Mouse (Mus musculus) heart, adult 18-20 months (tissue): ENCODE results near the gene Gm16223. TPM values are rescaled to one million over a fixed set of nuclear protein-coding genes. Genes with fewer than 3 reads are reported as not detected.

ENCODE experiments used
- DNase-seq, 2 experiments: peaks; one replicate each; pipeline ENCODE4 v3.0.0; 2021 to 2022; ENCODE audit warnings: mixed read lengths in 1 of 2
- total RNA-seq, 2 experiments: library from RNA; stranded (reverse); gene quantifications; 2 replicates each; pipeline ENCODE4 v1.2.3; 2021

The Gm16223 gene
- total RNA-seq, 2 experiments from 2014 or later, result not detected

GRCm38 (mm10) chr5:42224840-42225239 lies 157.1 kb downstream of the Gm16223 start:
- no peak for DNase-seq

- no peak for DNase-seq
These were observed 160.9 kb downstream of the Gm16223 start for GRCm38 (mm10) chr5:42228631-42229030.

GRCm38 (mm10) chr5:42239291-42239690 lies 171.5 kb downstream of the Gm16223 start:
- no peak for DNase-seq

GRCm38 (mm10) chr5:42239806-42240205 lies 172.0 kb downstream of the Gm16223 start:
- no peak for DNase-seq

GRCm38 (mm10) chr5:42250376-42250775 lies 182.6 kb downstream of the Gm16223 start:
- no peak for DNase-seq

Other genes with a start within 250 kb of the Gm16223 start
- gene Bod1l, start 223.6 kb upstream of the Gm16223 start, total RNA-seq, result 10 to 100 TPM; 16.5 to 18.9 TPM